Mouse (Mus musculus): Measurements from ENCODE around the gene Ddx50.

Ddx50 gene

DNA sequence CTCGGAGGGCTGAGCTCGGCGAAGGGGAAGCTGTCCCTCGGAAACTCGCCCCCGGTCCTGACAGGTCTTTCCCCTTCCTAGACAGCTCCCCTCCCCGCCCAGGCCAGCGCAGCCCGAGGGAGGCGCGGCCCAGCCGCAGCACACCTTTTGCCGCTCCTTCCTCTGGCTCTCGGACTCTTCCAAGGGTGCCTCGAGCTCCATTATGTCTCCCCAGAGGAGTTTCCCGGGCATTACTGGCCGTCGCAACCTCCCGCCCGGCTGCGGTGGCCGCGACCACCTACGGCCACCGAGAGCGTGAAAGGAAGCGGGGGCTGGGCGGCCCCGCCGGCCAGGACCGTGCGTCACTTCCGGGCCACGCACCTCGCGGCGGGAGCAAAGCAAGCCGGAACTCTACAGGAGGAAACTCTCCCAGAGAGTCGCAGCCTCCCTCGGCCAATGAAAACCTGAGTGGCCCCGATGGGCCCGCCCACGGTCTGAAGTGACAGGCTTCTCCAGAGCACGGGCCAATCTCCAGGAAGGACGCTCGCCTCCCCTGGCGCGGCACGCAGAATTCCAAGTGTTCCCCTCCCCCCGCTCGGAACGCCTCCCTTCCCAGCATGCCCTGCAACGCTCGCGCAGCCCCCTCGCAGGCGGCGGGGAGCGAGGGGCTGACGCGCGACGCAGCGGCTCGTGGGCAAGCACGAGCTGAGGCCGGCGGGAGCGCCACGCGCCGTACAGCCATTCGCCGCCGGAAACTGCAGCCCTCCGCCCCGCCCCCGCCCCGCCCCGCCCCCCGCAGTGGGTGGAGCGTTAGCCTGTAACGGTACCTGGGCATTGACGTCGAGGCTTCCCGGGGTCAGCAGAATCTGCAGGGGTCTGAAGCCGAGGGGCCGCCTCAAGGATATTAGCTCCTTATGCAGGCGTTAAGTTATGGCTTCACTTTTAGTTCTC is at the start of gene Ddx50:
Ddx50 (minus strand) TSS at position 338 of the 930 bp plus-strand sequence.
- peak; percentile 100 for DNase-seq

DNA sequence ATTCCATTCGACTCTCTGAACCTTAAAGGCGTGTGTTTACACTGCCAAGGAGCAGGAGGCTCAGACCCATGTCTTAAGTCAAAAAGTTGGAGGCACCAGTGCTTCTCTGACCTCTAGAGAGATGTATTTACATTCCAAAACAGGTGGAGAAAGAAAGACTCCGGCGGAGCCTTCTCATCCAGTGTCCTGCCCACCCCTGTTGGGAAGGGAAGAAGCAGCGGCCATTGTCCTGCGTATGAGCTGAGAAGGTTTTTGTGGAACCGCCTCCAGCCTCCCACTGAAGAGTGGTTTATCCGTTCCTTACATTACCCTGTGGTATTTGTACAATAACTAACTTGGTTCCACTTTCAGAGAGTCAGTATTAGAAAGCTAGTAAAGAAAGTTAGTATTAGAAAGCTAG is 41.8 kb upstream of the Ddx50 start:
- no peak for DNase-seq

DNA sequence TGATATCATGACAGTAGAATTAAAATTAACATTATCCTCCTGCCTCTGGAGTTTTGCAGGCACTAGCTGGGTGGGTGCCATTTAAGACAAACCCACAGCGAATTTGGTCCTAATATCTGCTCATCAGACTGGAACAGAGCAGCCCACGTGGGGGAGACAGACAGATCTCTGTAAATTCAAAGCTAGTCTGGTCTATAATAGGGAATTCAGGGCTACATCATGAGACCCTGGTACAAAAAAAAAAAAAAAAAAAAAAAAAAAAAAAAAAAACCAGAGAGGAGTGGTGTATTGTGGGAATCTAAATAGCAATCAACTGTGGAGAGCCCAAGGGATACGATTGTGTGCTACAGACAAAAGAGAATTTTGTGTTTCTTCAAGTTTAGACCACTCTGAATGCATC is 41.2 kb upstream of the Ddx50 start:
- DNase-seq: no peak

DNA sequence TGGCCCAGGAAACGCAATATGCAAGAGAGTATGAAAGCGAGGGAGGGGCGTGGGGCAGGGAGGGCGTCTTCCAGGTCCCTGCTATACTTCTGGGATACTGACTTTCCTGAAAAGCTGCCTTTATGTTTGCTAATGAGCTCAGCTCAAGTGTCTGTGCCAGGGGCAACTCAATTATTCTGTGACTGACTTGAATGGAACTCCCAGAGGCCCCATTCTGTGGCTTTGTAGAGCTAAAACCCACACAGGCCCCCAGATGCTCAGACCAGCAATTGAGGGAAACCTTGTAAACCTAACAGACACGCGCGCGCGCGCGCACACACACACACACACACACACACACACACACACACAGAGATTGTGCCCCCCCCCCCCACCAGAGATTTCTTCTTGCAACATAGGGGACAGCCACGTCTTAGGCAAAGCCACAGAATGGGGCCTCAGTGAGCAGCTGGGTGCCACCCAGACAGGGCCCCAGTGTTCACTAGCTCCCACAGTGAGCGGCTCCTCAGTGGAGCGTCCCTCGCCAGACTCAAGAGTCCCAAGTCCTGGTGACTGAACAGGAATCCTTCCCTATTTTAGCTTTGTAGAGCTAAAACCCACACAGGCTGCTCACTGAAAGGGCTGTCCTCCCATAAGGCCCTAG is 36.1 kb upstream of the Ddx50 start:
- no peak for DNase-seq

DNA sequence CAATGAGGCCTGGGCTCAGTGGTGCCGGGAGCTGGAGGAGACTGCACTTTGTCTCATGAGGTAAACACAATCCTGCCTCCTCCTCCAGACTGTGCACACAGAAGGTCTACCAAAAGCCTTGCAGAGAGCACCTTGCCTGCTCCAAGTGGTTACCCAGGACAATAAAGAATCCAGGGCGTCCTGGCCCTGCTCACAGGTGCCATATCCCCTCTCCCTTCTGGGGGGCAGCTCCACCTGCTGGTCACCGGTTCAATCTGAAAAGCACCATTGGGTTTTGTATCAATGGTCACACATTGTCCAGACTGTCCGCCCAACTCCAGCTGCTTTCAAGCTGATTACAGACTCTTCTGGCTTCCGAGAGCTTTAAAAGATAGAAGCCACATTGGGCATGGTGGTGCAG is 32.0 kb upstream of the Ddx50 start:
- no peak for DNase-seq

DNA sequence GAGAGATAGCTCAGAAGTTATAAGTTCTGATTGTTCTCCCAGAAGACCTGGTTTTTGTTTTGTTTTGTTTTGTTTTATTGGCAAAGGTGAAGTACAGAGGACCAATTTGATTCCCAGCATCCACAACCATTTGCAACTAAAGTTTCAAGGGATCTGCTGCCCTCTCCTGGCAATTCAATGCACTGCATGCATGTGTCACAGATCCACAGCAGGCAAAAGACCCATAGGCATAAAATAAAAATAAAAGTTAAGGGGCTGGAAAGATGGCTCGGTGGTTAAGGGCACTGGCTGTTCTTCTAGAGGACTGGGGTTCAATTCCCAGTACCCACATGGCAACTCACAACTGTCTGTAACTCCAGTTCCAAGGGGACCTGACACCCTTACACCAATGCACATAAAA is 28.8 kb upstream of the Ddx50 start:
- DNase-seq: no peak

DNA sequence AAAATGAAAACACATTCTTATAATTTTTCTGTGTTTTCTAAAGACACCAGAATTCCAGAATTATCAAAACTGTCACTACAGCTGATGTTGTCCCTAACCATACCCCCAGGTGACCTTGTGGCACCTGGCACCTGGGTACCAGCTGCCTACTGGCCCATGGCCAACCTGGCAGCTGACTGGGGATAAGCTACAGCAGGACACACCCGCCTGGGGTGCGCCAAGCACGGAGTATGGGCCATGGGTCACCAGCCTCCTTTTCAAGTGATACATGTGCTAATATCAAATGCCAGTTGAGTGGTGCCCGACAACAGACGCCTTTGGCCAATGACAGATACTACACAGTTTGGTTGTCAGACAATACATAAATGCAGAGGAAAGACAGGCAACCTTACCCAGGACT is 26.3 kb upstream of the Ddx50 start:
- DNase-seq: no peak

DNA sequence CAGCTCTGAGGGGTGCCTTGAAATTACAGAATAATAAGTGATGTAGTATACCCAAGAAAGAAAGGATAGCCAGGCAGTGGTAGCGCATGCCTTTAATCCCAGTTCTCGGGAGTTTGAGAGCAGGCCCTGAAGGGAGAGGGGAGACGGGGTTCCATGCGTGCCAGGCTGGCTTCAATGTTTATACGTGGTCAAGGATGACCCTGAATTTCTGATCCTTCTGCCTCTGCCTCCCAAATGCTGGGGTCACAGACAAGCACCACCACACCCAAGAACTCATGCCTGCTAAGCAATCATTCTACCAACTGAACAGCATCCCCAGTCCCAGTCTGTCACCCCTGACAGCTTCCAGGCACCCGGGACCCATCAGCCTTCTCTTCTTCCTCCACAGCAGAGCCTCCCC is 25.2 kb upstream of the Ddx50 start:
- no peak for DNase-seq

DNA sequence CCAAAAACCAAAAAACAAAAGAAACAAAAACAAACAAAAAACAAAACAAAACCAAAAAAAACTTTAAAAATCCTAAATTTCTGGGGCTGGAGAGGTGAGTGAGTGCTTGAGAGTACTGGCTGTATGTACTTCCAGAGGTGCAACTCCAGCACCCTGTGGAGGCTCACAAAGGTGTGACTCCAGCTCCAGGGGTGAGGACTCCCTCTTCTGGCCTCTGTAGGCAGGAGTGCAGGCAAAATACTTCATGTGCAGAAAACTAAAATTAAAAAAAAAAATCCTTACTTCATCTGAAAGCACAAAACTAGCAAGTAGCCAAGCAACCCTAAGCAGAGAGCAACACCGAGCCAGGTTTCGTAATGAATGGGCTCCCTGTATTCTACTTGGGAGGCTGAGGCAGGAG is 21.3 kb upstream of the Ddx50 start:
- no peak for DNase-seq

DNA sequence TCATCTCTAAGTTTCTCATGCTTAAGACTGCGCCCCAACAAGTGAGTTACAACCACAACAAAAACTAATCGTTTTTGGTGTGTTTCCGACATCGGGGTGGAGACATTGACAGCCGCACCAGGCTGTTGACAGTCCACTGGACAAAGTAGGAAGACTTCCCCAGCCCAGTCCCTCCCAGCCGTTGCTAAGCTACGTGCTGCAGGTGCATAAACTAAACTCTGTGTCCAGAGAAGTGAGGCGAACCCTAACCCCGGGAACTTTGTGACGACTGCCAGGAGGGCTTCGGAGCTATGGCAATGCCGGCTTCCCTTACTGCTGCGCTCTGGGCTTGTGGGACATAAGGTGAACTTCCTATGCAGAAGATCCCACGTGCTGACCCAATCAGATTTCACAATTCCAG is 18.2 kb upstream of the Ddx50 start:
- no peak for DNase-seq

DNA sequence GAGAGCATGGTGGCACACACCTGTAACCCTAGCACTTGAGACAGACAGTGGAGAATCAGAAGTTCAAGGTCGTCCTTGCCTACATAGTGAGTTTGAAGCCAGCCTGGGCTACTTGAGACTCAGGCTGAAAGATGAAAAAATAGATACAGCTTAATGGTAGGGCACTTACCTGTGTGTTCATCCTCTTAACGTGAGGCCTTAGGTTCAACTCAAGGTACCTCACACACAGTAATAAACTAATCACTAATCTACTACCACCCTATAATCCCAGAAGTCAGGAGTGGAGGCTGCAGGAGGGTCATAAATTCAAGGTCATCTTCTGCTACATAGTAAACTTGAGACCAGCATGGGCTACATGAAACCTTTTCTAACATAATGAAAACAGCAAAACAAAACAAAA is 17.4 kb upstream of the Ddx50 start:
- no peak for DNase-seq

DNA sequence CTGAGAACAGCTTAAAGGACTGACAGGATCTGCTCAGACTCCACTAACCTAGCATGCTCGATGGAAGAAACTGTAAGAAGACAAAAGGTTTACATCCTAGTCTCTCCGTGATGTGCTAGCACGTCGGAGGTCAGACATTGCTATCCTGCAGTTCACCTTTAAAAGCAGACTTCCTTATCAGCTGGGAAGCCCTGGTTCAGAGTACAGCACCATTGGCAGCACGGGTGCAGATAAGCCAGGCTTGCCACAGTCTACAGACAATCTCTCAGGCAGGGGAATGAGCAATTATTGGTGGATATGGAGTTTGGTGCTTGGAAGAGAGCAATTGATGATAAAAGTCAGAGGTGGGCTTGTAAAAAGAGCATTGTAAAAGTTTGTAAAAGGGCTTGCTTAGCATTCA is 17.0 kb upstream of the Ddx50 start:
- no peak for DNase-seq

DNA sequence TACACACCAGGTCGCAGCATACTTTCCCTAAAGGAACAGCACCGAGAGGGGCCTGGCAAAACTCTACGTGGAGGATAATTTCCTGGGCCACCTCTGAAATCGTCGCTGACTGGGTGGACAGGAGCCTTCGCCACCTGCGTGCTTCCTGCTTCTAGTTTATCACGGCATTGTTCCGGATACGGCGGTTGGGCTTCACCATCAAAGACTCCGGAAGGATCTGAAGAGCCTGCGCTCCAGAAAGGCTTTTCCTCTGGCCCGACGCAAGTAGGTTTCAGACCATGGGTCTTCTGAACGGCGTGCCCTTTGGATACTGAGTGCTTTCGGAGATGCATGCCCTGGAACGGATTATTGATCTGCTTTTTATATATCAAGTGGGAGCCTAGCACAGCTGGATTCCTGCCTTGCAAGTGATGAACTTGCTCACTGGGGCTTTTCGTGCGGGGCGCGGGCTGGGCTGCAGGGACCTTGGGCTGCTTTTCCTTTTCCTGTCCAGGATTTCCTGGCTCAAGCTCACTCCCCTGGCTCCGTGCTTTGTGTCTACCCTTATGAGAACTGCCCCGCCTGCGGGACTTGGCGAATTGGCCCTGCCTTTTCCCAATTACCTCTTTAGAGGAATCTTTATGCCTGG is 14.1 kb upstream of the Ddx50 start:
- no peak for DNase-seq

DNA sequence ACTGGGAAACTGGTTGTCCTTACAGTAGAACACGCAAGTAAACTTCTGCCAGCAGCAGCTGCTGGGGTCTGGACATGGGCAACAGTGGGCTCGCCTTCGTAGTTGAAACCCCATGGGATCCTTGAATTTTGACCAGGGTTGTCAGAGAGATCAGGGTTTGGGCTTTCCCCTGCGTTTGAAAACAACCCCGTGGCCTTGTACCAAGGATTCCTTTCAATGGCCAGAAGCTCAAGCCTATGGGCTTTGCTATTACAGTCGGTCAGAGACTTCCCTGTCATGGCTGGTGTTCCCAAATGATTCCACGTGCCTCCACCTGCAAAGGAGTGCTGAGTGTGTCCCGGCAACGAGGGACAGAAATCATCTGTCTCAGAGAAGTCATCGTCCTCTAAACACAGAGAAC is 13.2 kb upstream of the Ddx50 start:
- DNase-seq: no peak

DNA sequence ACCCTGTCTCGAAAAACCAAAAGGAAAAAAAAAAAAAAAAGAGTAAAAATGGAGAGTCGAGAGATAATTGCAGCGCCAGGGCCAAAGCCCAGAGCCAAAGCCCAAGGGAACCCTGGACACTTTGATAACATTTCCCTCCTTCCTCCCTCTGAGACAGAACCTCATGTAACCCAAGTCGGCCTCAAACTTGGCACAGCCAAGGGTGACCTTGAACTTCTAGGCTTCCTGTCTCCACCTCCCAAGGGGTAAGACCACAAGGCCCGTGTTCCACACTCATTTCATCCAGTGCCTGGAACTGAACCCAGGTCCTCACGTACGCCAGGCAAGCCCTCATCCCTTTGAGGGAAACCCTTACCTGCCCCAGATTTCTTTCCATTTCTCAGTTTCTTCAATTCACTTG is 5.7 kb upstream of the Ddx50 start:
- no peak for DNase-seq

DNA sequence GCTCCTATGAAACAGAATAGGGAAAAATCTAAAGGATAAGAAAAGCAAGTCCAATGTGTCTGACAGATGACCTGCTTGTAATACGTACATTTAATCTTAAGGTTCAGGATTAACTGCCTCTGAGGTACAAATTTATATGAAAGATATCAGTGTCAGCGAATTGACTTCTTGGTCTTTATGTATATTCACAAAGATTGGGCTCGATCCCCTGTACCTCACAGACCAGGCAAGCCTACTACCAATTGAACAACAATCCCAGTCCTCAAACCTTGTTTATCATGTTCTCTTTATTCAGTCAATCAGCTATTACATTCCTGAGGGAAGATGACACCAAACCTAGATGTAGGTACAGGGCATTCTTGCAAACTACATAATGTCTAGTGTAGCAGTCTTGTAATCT is 943 bp upstream of the Ddx50 start:
- no peak for DNase-seq

DNA sequence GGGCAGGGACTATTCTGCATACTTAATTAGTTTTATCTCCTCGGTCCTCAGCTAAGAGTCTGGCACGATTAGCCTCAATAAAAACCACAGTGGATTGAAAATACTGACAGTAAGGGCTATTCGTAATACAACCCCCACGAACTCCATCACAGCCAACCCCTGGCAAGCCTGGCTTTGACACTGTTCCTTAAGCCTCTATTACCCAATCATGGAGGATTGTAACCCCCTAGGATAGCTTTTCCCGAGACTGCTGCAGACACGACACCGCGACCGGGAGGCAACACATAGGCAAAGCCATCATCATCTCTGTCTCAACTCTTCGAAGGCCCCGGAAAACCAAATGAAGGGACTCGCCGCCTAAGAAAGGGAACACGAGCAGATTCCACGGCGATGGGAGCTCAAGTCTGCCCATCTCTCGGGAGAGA is 648 bp downstream of the Ddx50 start:
- DNase-seq: no peak

DNA sequence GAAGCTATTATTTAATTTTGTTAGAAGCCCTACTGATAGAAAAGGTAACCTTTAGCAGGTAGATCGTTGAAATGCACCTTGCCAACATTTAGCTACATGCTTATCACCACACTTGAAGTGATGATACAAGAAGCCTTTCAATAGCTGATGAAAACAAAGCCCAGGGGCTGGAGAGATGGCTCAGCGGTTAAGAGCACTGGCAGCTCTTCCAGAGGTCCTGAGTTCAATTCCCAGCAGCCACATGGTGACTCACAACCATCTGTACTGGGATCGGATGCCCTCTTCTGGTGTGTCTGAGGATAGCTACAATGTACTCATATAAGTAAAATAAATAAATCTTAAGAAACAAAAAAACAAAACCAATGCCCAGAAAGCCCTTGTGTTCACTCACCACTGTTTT is 46.9 kb downstream of the Ddx50 start:
- no peak for DNase-seq

DNA sequence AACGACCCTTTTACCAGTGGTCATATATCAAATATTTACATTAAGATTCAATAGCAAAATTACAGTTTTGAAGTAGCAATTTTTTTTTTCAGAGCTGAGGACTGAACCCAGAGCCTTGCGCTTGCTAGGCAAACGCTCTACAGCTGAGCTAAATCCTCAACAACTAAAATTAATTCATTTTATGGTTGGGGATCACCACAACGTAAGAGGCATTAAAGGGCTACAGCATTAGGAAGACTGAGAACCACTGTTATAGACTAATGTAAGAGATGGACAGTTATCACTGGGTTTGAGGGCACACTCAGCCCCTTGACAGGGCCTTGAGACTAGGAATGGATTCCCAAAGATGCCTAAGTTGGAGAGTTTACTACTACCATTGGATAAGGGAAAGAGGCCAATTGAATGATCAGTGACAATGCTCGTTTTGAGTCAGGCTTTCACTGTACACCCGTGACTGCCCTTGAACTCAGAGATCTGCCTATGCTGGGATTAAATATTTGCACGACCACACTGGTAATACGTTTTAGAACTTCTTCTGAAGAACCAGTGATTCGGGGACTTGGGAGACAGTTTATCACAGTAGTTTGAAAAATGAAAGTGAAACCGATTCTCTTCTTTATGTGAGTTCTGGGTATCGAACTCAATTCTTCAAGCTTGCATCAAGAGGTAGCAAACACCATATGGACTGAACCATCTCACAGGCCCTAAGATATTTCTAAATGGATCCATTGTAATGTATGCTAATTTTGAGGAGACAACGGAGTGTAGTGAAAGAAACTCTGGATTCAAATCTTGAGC is 47.6 kb downstream of the Ddx50 start:
- no peak for DNase-seq

DNA sequence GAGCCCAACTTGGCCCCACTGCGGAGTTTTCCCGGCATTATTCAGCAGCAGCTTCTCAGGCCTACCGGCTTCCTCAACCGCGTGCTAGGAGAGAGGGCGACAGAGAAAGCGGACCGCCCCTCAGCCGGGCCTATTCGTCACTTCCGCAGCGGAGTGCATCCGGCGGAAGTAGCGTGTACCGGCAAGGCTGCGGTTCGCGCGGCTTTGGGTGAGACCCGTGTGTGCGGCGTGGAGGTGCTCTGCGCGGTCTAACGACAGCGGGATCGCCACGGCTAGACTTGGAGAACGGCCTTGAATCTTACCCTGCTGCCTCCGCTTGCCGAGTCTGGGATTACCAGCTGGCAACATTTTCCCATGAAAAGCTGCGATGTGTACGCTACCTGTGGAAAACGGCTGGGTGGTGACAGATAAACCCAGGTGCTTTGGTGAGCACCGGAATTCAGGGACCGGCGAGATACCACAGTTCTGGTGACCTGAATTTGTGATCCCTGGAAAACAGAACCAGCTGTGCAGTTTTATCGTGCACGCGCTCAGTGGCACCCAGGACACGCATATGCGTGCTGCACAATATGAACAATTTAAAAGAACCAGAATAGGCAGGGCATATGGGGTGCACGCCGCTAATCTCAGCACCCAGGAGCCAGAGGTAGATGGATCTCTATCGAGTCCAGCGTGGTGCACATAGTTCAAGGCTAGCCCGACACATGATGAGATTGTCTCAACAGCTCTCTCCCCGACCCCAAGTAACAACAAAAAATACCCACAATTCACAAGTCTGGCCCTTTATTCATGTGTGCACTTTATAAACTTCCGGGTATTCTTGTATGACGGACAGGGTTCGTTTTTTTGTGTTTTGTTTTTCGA is 48.6 kb downstream of the Ddx50 start, which contains the start of gene Ddx21:
Ddx21 (minus strand) TSS at position 105 of the 864 bp plus-strand sequence.
- DNase-seq: peak; percentile 93

DNA sequence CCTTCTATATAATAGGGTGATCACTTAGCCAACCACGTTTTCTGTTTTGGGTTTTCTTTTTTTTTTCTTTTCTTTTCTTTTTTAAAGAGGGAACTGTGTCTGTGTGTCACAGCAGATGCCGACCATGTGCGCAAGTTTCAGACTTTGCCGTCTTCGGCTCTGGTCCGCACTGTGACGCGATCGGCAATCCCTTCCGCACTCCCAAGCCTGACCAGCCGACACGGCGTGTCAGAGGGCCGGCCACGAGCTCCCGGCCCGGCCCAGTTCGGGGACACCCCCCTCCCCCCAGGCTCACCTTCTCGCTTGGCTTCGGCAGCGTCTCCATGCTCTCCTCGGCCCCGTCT is 49.2 kb downstream of the Ddx50 start:
- DNase-seq: no peak

All from right cerebral cortex, adult 18-20 months (tissue).